Mouse (Mus musculus) left cerebral cortex, postnatal 25 days (tissue): ENCODE measurements at regions not wholly inside any gene's neighbourhood (a gene's known extent, or its start where the extent isn't known, plus 50 kb on each side); places are given as distances from the start of the nearest gene placed in this dataset.

Experiments
- DNase-seq, 2 experiments: peaks; one replicate each; pipeline ENCODE4 v3.0.0; 2022; ENCODE audit warnings: low spot score in 2 of 2, mixed read lengths in 1 of 2
- intact Hi-C: fragments of 180-260 bp; cut with DNase I; formaldehyde crosslinking; loops from one replicate; pipeline ENCODE4 v1.15.1; 2025

DNA sequence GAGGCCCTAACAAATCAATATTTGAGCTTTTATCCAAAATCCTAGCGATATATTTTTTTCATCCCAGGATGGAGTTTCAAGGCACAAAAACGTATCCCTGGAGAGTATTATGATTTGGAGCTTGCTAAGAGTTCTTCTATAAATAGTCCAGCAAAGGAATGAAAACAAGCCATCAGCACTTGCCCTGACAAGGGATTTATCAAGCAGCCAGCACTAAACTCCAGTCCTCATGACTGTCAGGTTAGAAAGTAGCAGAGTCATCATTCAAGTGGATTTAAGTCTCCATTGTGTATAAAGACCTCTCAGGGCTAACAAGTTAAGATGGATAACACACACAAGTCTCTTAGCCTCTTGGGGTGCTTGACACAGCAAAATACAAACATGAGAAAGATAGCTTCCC, 148.6 kb upstream of the Ust start:
- intact Hi-C loops: no loop called here
- DNase-seq: no peak

DNA sequence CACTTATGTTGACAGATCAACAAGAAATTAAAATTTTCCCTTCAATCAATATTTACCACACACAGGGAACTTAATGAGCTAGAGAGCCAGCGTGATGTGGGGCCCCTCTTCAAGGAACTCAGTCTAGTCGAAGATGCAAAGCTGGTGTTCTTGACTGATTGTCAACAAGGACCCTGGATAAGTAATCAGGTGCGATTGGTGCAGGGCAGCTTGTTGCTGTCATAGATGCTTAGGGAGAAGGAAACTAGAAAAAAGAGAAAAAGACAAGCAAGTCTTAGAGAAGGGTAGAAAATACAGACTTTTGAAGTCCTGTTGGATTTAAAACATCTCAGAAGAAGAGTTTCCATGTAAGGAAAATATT, 140.3 kb upstream of the Ust start:
- no peak for DNase-seq

DNA sequence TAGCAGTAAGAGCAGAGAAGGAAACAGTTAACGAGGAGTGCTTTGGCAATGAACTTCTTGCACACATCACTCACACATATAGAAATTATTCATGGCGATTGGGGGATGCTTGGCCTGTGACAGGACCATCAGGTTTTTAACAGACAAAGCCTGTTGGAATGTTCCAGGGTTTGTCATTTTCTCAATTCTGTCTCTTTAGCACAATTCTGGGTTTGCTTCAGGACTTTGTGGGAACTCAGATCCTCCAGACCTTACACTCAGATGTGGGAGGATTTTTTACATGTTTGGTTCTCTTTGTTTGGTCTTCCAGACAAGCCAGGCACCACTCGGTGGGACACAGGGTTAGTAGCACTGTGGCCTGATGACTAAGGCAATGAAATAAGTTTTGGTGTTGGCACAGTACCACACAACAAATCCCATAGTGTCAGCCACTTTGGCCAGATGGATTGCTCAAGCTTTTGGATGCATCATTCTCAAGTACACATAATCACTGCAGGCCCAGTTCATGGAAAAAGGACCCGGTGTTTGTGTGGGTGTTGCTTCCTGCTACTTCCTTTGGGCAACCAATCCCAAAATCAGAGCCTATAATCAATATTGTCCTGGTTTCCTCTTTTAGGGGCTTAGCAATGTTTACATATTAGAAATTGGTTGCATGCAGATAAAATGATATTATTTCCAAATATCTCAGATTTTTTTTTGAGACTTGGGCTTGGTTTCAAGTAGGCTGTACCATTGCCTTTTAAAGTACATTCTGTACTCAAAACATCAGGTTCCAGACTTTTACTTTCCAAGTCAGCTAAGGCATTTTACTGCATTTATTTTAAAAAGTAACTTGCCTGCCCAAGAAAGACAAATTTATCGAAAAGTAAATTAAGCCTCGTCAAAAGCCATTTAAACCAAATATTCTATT, 139.7 kb upstream of the Ust start:
- no peak for DNase-seq
- intact Hi-C loops: no loop called here

More for the DNA sequence above, 140.3 kb upstream of the Ust start:
- intact Hi-C loops: no loop called here

DNA sequence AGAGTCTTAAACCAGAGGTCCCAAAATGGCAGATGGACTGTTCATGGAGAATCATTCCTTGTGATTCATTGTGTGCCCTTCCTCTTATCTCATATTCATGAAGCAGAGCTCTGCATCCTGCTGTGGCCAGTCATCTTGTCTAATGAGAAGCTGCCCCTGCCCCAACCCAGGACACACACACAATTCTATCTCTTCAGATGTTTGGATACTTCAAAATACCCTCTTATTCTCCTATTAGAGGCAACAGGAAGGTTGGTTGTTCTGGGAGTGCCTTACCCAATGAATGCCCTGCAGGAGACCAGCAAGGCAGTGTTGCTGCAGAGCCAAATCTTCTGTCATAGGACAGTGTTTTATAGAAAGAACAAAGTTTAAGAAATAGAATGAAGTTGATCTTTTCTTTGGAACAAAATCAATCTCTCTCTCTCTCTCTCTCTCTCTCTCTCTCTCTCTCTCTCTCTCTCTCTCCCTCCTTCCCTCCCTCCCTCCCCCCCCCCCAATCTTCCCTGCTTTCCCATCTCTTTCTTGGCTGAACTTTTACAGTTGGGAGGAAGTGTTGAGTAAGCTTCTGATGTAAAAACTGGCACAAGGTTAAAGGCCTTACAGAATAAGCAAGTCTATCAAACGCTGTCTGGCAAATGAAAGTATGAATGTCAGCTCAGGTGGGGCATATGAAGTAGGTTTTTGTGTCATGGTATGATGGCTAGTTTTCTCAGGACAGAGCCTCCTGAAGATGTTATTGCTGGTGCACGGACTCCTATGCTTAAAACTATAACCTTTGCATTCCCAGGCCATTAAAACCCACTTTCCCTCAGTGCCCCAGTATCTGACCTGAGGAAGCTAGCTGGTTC, 138.8 kb upstream of the Ust start:
- intact Hi-C loops: no loop called here

DNA sequence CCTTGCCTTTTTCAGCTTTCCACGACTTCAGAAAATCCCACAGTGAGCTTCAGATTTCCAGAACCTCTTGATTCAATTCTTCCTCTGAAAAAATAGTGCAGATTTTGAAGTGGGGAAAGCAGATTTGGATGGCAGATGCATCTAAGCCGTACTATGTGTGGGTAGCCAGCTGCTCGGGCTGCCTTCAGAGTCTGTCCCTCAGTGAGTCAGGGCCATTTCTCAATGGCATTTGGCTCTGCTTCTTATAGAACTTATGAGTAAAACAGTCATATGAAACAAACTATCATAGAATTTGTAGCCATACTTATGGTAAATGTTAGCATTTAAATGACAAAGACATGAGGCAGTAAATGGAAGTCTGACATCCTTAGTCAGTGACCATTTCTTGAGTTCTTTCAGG, 135.0 kb upstream of the Ust start:
- peak; percentile 5 to 63 for DNase-seq
- intact Hi-C loops: no loop called here

More for the DNA sequence above, 138.8 kb upstream of the Ust start:
- DNase-seq: no peak

DNA sequence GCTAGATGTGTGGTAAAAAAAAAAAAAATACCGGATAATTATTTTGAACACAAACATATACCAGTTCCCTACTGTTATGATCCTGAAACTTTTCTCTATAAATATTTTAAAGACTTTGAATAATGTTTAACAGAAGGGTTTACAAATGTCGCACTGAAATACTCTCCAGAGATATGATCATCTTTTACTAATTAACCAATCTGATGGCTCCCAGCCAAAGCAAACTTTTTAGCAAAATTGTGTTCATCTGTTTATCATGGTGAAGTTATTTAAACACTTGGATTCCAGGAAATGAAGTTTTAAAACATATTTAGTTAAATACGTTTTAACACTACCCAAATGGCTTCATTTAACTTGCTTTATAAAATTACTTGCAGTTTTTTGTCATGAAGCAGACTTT, 123.6 kb upstream of the Ust start:
- no peak for DNase-seq
- intact Hi-C loops: no loop called here

DNA sequence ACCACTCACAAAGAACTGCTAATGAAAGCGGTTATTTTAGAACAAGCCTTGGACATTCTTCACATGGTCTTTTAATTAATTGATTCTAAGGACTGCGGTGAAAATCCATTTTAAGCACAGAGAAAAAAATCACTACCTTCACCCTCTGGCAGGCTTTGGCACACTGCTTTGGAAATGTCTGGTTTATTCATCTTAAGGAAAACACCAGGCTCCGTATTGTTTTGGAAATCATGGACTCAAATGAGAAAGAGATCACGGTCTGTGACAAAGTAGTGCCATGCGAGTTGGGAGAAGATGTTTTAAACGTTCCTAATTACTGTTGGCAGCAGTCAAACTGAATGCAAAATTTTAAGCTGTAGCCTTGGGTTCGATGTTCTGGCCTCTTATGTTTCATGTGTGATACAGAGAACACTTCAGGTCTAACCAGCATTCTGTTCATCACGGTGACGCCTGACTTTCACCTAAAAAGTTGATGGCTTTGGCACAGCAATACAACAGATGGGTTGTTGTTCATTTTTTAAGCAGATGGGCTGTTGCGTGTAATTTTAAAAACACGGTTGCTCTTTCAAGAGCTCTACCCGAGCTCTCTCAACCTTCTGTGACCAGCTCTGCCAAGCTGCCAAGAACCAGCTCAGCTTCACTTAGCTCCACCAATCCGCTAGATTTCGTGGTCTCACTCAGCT, 105.7 kb upstream of the Ust start:
- intact Hi-C loops: no loop called here
- no peak for DNase-seq

DNA sequence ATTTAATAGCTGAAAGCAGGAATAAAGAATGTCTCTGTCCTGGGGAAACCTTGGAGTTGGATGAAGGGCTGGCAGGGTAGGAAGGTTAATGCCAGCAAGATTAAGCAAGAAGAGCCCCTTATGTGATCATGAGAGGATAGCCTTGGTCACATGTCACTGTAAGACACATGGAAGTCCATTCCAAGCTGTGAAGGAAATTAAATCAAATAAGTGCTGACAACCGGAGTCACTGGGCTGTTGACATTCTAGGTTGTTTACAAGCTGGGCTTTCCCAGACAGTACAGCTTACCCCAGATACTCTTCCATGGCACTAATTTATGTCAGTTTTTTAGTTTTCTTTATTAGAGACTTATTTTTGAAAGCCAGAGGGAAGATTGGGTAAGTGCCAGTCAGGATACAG, 100.1 kb upstream of the Ust start:
- no peak for DNase-seq
- intact Hi-C loops: no loop called here

DNA sequence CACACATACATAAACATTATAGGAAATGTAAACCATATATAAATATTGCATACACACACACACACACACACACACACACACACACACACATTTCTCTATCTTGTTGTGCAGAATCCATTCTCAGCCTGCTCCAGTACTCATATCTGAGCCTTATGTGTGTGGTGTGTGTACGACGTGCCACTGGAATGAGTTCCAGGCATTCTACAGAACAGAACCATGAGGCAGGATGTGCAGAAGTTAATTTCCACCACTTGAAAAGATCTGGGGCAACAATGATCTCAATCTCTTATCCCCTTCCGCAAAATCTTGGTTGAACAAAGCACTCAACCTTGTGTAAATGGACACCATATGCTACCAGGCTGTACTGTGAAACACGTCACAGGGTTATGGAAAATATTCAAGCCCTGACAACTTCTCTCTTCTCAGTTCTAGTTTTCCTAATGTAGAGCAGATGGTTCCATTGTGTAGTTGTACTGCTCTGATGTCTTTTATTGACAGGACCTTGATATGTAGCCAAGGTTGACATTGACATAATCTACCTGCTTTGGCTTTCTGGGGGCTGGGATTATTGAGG, 96.9 kb upstream of the Ust start:
- intact Hi-C loops: no loop called here
- DNase-seq: no peak

DNA sequence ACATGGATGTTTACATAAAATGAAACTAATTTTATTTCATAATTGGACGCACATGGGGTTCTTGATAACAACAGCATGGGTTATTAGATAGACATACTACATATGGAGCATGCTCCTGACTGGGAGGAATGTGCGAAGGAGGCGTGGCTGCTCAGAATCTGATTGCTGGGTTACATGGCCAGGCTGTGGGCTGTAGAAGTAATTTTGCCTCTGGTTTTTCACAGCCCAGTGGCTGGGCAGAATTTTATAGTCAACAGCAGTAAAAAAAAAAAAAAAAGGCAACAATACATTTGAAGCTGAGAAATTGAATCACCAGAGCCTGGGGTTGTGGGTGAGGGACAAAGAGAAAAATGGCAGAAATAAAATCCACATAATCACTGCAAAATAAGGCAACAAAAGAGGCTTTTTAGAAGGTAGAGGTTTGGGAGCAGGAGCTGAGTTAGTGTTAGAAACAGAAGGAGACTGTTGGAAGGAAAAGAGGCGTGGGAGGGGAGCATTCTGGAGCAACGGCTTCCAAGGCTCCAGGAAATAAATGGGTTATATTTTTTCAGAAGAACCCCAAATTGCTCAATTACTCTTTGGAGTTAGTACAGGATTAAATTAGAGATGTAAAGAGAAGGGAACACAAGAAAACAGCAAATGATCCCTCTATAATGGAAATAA, 71.4 kb upstream of the Ust start:
- intact Hi-C loops: no loop called here
- peak; percentile 9 to 64 for DNase-seq

DNA sequence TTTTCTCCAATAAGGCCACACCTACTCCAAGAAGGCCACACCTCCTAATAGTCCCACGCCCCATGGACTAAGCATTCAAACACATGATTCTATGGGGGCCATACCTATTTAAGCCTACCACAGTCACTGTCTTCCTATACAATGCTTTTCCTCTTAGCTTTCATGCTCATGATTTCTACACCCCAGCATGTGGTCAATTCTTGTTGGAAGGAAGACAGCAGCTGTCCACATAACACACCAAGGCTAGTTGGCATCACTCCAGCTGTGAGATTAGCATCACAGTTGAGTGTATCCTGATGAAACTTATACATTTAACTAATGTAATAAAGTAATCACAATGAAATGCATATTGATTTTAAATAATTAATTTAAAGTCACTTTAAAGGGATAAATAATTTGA, 70.5 kb upstream of the Ust start:
- intact Hi-C loops: no loop called here
- no peak for DNase-seq

DNA sequence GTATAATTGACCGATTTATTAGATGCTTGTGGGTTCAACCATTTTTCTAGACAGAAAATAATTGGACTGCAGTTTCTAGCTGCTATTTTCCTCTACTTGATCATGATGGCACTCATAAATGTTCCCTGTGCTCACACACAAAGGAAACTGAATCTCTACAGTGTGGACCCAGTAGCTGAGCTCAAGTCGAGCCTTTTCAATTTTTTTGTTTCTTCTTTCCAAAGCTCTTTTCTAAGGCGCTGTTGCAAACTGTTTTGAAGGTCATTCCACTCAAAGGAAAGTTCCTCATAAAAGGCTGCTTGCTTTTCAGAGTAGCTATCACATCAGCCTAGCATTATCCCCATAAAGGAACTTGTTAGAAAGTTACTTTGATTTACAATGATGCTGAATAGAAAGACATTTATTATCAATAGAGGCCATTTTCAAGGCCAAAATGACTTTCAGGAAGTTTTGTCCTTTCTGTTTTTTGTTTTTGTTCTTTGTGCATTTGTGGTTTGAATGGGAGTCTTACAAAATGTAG, 65.8 kb upstream of the Ust start:
- intact Hi-C loops: no loop called here

DNA sequence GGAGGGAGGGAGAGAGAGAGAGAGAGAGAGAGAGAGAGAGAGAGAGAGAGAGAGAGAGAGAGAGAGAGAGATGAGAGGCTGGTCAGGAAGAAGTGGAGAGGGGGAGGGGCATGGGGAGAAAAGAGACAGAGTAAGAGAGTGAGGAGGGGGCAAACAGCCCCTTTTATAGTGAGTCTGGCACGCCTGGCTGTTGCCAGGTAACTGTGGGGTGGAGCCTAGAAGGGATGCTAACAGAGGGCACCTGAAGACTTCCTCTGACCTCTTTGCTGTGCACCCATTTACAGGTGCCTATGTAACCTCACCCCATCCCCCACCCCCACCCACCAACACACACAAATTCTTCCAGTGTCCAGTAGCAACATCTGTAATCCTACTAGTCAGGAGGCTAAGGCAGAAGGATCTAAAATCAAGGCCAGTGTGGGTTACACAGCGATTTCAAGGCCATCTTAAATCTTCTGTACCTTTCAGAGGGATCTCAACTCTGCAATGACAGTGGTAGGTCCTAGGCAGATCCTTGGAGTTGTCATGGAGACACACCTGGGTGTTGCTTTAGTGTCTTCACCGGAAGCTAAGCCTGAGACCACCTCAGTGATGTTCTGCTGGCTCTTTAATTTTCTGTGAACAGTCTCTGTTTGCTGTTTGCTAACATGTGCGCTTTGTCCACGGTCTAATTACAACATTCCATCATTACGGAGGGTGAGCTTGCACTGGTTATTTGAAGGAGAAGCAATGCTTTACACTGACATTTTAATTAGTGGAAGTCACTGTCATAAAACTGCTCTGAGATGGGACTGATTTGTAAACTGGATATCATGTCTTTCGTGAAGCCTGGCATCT, 65.1 kb upstream of the Ust start:
- intact Hi-C loops: no loop called here
- DNase-seq: no peak

More for the DNA sequence above, 65.8 kb upstream of the Ust start:
- no peak for DNase-seq

DNA sequence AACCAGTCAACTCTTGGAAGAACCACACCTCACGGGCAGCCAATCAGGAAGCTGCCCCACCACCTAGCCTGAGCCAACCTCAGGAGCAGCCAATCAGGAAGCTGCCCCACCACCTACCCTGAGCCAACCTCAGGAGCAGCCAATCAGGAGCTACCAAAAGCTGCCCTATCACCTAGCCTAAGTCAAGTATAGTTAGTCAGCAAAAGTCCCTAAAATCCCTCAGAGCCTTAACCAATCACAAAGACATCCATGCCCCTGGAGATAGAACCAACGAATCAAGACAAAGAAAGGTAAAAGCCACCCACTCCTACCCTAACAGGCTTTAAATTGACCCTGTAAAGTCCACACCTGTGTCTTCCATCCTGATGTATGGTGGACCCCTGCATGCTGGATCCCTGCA, 61.7 kb upstream of the Ust start:
- intact Hi-C loops: no loop called here
- no peak for DNase-seq

DNA sequence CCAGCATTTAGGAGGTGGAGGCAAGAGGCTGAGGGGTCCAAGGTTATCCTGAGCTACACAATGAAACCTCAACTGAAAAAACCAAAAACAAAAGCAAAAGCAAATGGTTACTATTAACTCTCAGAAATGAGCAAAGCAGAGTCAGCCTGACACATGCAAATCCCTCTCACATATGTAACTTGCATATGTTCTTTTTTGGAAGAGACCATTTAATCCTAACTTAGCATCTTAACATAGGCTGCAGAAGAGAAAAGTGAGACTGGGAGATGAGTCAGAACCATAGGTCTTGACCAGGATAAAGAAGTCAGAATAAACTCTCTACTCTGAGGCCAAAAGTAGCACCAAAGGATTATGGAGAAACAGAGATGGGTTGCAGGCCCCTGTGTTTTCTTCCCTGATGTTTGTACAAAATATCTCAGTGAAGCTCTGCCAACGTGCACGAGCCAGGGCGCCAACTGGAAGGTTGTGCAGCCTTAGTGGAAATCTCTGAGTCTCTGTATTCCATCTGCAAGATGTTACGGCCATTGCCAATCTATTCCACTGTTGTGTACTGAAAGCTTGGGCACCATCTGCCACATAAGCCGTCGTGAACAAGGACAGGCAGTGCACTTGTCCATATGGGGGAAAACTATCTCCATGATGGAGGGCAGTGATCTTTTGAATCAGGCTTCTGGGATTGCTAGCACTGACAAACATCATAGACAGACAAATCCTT, 59.2 kb upstream of the Ust start:
- DNase-seq: peak in 1 of 2 experiments; percentile 8
- intact Hi-C loops: no loop called here
